Mouse (Mus musculus): ENCODE results near the gene Ccdc183. TPM values are rescaled to one million over a fixed set of nuclear protein-coding genes. Genes with fewer than 3 reads are reported as not detected.

Ccdc183 gene
- polyA plus RNA-seq, 1 experiment from 2014 or later: 0.19 TPM

DNA sequence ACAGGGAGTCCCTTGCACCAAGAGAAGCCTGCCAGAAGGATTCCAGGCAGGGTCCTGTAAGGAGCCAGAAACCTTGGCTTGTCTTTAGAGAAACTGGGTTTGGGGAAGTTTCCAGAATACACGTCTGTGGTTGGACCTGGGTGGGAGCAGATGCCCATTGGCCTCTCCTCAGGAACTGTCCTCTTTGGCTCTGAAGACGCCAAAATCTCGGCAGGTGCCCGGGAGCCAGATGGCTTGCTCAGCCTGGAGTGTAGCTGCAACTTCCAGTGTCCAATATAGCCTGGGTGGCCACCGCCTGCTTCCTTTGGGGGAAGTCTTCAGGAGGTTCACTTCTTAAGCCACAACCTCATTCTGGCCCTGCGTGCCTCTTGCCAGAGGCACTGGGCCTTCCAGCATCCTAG lies 35.6 kb downstream of the Ccdc183 start:
- peaks cover 54% of the 10 kb centered on the region for H3K4me1 ChIP-seq
- no peak for ATAC-seq (ENCODE audit: insufficient read depth, low FRiP score, low read depth)

DNA sequence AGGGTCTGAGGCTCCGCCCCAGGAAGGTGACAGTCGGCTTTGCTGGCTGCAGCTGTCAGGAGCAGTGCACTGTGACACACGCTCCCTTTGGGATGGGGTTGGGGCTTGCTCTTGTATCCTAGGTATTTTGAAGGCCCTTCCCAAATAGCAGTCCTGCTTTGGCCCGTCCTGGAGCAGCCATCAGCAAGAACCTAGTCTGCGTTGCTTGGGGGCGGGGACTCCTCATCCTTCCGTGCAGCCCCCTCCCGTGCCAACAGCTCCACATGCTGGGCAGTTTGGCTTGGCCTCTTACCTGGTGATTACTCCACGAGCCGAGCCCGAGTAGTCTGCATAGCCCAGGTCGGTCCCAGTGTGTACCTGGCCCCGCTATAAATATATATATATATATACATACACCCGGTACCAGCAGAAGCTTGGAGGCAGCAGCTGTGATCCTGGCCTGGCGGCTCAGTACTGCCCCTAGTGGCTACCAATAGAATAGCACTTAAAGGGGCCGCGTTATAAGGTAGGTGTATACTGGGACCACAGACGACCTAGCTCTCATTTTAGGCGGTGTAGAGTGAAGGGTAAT lies 36.1 kb downstream of the Ccdc183 start, which contains the start of gene Ajm1:
Gene Ajm1, minus strand, starts transcription at position 464 of the 571 bp plus-strand sequence.
- Histone ChIP-seq H3K27me3 (replicated peaks) (peaks cover 50% of the 10 kb centered on the region), H3K4me3 (replicated peaks) (peak within 1 kb of the TSS; percentile 40), H3K36me3 (peaks cover 16% of the 10 kb centered on the region), H3K4me2 (peak within 1 kb of the TSS; percentile 77), H3K9ac (no peak within 1 kb of the TSS), H3K4me1 (peaks cover 56% of the 10 kb centered on the region), H3K9me3 (no peaks in the 10 kb centered on the region), H3K27ac (peak within 1 kb of the TSS; percentile 18; the same call in 1 of the 2 replicates)
- 4% methylated on average over 19 of the region's 19 CpGs for WGBS
- peak; percentile 61; the same call in 1 of the 2 replicates for ATAC-seq (ENCODE audit: insufficient read depth, low FRiP score, low read depth)

More for the DNA sequence above, 35.6 kb downstream of the Ccdc183 start:
- WGBS: 24% methylated on average over 6 of the region's 6 CpGs
- Histone ChIP-seq H3K27ac (peak overlapping the region; percentile 18; the same call in 1 of the 2 replicates), H3K4me2 (peak overlapping the region; percentile 77; the same call in 1 of the 2 replicates), H3K9ac (no peak overlapping the region), H3K9me3 (no peaks in the 10 kb centered on the region), H3K27me3 (replicated peaks) (peaks cover 45% of the 10 kb centered on the region), H3K36me3 (peaks cover 21% of the 10 kb centered on the region), H3K4me3 (replicated peaks) (no peak overlapping the region)

DNA sequence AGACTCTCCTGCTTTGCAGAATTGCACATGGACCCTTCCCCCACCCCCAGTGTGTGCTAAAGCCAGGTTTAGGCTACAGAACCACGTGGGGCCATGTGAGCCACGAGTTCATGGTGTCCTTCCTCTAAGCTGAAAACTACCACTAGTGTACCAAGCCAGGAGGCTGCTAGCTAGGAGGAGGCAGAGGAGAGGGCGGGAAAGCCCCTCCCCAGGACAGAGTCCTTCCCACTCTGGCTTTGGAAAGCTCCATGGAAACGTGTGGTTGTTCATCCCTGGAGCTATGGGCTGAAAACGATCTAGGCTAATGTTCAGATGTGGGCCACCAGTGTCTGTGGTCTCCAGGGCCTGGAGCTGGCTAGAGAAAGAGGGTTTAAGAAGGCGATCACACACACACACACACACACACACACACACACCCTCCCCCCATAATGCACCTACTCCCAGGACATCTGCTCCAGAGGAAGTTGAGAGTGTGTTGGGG lies 36.8 kb downstream of the Ccdc183 start:
- 44% methylated on average over 6 of the region's 6 CpGs for WGBS
- Histone ChIP-seq H3K27me3 (replicated peaks) (peaks cover 52% of the 10 kb centered on the region), H3K36me3 (peaks cover 16% of the 10 kb centered on the region), H3K4me3 (replicated peaks) (peak overlapping the region; percentile 40; the same call in 1 of the 2 replicates), H3K4me1 (peaks cover 60% of the 10 kb centered on the region), H3K27ac (no peak overlapping the region), H3K9me3 (no peaks in the 10 kb centered on the region), H3K9ac (no peak overlapping the region), H3K4me2 (no peak overlapping the region)
- ATAC-seq (ENCODE audit: insufficient read depth, low FRiP score, low read depth): no peak

DNA sequence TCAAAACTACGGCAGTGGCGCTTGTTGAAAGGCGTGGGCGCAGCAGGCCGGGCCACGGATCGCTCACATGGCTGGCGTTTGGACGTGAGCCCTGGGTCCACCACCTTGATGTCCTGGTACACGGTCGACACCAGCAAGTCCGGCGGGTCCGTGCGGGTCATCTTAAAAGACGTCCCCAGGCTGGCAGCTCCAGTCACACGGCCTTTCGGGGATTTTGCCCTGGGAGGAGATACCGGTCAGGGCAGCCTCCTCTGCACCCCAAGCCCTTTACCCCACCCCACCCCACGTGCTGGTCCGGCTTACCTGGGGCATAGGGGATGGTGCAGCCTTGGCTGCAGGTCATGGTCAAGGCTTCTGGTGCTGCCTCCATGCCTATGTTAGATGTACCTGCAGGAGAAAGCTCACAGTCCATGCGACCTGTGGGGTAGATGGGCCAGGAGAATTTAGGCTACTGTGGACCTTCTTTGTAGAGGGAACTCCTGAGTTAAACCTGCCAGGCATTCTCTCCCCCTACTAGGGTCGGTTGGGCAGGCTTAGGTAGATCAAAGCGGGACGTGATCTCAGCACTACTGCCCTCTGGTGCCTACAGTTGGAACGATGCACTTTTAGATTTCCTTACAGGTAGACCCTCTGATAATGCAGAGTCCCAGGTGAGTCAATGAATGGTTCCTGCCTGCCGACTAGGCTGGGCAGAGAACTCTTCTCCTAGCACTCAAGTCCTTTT lies 37.6 kb downstream of the Ccdc183 start:
- peaks cover 64% of the 10 kb centered on the region for H3K4me1 ChIP-seq
- peak overlapping the region; percentile 22 for H3K4me3 ChIP-seq (replicated peaks)
- H3K9me3 ChIP-seq: no peaks in the 10 kb centered on the region
- H3K9ac ChIP-seq: no peak overlapping the region
- peaks cover 52% of the 10 kb centered on the region for H3K27me3 ChIP-seq (replicated peaks)
- H3K27ac ChIP-seq: no peak overlapping the region
- H3K4me2 ChIP-seq: peak overlapping the region; percentile 51
- 8% methylated on average over 27 of the region's 27 CpGs for WGBS
- no peak for ATAC-seq (ENCODE audit: insufficient read depth, low FRiP score, low read depth)
- peaks cover 9% of the 10 kb centered on the region for H3K36me3 ChIP-seq

DNA sequence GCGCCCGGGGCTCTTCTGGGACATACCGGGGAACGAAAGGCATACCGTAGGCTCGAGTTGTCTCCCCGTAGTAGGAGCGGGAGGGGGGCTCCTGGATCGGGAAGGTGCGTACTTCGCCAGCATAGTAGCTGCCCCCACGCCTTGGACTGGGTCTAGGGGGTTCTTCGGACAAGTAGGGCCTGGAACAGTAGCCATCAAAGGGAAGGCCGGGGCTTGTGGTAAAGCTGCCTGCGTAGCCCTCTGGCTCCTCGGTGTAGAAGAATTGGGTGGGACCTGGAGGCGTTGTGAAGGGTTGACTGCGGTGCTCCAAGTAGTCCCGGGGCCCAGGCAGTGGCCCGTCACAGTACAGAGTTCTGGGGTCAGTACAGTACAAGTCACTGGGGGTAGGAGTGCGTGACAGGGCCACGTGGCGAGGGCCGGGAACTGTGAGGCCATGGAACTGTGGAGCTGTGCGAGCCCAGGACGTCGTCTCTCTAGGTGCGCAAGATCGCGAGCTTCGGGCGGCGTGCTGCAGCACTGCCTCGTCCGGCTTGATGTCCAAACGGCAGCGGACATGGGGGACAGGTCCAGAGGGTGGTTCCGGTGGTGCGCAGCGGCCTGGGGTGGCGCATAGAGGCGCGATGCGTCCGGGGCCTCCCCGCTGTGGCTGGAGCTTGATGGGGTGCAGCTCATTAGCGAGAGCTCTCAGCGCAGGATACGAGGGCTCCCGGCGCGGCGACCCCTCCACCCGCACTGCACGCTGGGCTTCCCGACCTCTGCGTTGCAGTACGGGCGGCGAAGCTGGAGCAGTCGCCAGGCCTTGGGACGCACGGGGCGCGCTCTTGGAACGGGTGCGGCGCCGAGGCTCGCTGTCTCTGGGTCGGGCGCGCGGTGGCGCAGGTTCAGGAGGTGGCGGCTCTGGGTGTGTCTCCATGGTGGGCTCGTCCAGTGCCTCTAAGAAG lies 38.4 kb downstream of the Ccdc183 start:
- no peak for ATAC-seq (ENCODE audit: insufficient read depth, low FRiP score, low read depth)
- peaks cover 6% of the 10 kb centered on the region for H3K36me3 ChIP-seq
- peaks cover 66% of the 10 kb centered on the region for H3K4me1 ChIP-seq
- peak overlapping the region; percentile 22 for H3K4me3 ChIP-seq (replicated peaks)
- peak overlapping the region; percentile 51 for H3K4me2 ChIP-seq
- H3K9me3 ChIP-seq: no peaks in the 10 kb centered on the region
- H3K9ac ChIP-seq: no peak overlapping the region
- H3K27ac ChIP-seq: no peak overlapping the region
- peaks cover 52% of the 10 kb centered on the region for H3K27me3 ChIP-seq (replicated peaks)
- WGBS: 7% methylated on average over 77 of the region's 77 CpGs

DNA sequence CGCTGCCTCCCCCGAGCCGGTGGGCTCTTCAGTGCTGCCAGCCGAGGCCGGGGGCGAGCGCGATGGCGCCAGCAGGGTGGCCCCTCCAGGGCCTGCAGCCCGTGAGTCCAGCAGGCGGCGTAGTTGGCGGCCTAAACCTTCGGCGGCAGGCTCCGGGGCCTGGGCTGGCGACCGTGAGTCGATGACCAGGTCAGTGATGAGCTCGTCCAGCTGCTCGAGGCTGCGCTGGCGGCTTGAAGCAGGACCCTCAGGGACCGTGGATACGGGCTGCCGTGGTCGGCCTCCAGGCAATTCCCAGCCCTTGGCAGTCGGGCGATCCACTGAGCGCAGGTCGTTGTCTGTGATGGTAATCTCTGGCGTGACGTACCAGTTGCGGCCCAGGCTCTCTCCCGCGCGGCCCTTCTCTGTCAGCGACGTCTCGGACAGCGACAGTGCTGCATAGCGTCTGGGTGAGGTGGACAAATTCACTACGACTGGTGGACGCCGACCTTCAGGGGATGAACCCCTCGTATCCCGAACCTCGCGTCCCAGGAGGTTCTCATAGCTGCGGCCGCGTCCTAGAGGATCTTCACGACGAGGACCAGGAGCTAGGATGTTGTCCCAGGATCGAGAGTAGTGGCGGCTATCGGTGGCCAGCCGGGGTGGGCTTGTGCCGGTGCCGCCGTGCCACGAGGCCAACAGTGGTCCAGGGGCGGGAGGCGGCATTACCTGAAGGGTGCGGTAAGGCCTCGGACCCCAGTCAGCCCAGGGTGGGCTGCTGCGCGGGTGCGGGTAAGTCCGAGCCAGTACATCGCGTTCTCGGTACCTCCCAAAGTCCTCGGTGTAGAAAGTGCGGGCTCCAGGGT lies 39.3 kb downstream of the Ccdc183 start:
- Histone ChIP-seq H3K9me3 (no peaks in the 10 kb centered on the region), H3K4me3 (replicated peaks) (peak overlapping the region; percentile 22), H3K27ac (no peak overlapping the region), H3K27me3 (replicated peaks) (peaks cover 52% of the 10 kb centered on the region), H3K9ac (no peak overlapping the region; the same call in 1 of the 2 replicates), H3K36me3 (peaks cover 4% of the 10 kb centered on the region), H3K4me1 (peaks cover 74% of the 10 kb centered on the region), H3K4me2 (peak overlapping the region; percentile 51)
- no peak for ATAC-seq (ENCODE audit: insufficient read depth, low FRiP score, low read depth)
- WGBS: 7% methylated on average over 75 of the region's 75 CpGs

DNA sequence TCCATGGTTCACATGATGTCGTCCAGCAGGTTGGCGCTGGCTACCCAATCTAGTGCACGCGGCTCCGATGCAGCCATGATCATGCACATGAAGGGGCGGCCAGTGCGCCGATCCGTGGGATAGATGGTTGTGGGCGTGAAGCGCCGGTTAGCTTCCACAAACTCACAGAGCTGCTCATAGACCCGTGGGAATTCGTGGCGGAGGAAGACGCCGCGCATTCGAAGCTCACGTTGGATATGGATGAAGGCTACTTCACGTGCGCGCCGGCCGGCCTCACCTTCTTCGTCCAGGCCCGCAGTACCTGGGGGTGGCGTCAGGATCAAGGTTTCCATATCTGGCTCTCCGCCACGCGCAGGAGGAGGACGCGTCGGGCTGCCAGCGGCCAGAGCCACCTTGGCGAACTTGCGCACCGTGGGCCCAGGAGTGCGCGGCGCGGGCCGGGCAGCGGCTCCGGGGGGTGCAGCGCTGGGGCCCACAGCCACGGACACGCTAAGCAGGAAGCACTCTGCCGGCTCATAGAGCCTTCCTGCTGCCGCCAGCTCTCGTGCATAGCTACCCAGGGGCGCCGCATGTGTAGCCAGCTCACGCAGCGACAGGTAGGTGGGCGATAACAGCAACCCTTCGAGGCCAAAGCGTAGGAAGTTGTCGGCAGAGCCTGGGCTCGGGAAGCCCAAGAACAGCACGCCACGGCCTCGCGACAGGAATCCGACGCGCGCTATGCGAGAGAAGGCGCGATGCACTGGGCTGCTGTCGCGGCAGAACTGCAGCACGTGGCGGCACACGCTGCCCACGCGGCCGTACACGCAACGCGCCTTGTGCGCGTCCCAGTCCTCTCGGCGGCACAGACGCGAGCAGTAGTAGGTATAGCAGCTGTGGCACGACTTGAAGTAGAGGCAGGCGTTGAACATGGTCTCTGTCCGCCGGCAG lies 40.2 kb downstream of the Ccdc183 start:
- Histone ChIP-seq H3K9ac (no peak overlapping the region), H3K27me3 (replicated peaks) (peaks cover 52% of the 10 kb centered on the region), H3K4me3 (replicated peaks) (peak overlapping the region; percentile 22), H3K4me2 (peak overlapping the region; percentile 51), H3K36me3 (no peaks in the 10 kb centered on the region), H3K27ac (no peak overlapping the region), H3K4me1 (peaks cover 67% of the 10 kb centered on the region), H3K9me3 (no peaks in the 10 kb centered on the region)
- WGBS: 17% methylated on average over 92 of the region's 92 CpGs
- ATAC-seq (ENCODE audit: insufficient read depth, low FRiP score, low read depth): no peak

DNA sequence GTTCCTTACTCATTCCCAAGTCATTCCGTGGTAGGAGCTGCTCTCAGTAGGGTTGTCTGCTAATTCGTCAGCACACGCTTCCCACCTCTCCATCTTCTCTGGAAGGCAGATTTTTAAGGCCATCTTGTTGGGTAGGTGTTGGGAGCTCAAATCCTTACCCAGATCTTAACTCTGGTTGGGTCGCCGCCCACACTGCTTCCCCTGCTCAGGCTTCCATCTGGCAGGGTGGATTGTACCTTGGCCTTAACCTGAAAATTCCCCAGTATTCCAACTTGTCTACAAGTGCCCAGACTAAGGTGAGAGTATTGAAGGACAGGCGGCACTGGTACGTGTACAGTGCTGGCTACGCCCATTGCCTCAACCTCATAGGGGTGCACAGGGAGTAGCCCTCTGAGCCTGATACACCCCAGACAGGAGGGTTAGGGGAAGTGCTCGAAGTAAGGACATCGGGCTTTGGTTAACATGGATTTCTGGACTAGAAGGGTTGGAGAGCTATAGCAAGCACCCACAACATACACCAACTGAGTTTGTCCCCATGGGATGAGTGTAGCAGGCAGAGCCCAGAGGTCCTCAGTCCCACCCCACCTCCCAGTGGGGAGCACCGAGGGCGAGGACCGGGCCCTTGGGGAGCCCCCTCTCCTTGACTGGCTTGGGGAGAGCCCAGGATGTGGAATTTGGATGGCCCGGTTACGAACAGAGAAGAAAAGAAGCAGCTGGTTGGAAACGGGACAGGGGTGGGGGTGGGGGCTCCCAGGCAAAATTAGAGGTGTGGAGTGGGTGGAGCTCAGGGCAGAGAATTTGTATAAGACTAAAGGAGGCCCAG lies 41.2 kb downstream of the Ccdc183 start:
- Histone ChIP-seq H3K4me3 (replicated peaks) (peak overlapping the region; percentile 50), H3K27me3 (replicated peaks) (peaks cover 50% of the 10 kb centered on the region), H3K4me1 (peaks cover 61% of the 10 kb centered on the region), H3K9ac (no peak overlapping the region), H3K36me3 (no peaks in the 10 kb centered on the region), H3K27ac (peak overlapping the region; percentile 89; the same call in 1 of the 2 replicates), H3K4me2 (peak overlapping the region; percentile 92; the same call in 1 of the 2 replicates), H3K9me3 (no peaks in the 10 kb centered on the region)
- ATAC-seq (ENCODE audit: insufficient read depth, low FRiP score, low read depth): no peak
- WGBS: 74% methylated on average over 16 of the region's 16 CpGs

DNA sequence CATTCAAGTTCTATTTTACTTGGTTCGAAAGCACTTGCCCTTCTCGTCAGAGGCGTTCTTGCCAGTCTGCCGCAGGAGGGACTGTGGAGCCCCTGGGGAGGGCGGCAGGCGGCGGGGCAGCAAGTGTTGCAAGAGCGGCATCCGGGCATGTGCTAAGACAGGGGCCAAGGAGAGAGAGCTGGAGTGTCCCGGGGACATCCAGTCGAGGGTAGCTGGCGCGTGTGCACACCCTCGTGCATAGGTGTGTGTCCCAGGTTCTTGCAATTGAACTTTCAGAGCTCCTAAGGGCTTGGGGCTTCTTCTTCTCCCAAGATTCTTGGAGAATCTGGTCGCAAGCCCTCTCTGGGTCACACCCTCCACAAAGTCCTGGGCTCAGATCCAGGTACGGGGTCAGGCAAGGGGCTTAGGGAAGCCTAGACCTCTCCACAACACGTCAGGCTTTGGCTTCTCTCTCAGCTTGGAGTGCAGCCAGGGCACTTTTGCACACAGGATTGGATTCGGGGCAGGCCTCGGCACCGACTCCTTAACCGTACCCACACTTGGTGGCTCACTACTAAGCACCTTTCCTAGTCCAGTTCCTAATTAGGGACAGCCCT lies 41.9 kb downstream of the Ccdc183 start:
- ATAC-seq (ENCODE audit: insufficient read depth, low FRiP score, low read depth): no peak
- WGBS: 16% methylated on average over 21 of the region's 21 CpGs
- H3K27me3 ChIP-seq (replicated peaks): peaks cover 43% of the 10 kb centered on the region

More for the DNA sequence above, 41.9 kb downstream of the Ccdc183 start:
- H3K9ac ChIP-seq: peak overlapping the region; percentile 48; the same call in 1 of the 2 replicates
- H3K4me3 ChIP-seq (replicated peaks): peak overlapping the region; percentile 50
- no peaks in the 10 kb centered on the region for H3K36me3 ChIP-seq
- peak overlapping the region; percentile 89 for H3K27ac ChIP-seq
- H3K9me3 ChIP-seq: no peaks in the 10 kb centered on the region
- H3K4me1 ChIP-seq: peaks cover 55% of the 10 kb centered on the region
- peak overlapping the region; percentile 92 for H3K4me2 ChIP-seq
